Mouse (Mus musculus) intestine, embryonic 15.5 days (tissue): ENCODE data around the gene Plac9a. TPM values are rescaled to one million over a fixed set of nuclear protein-coding genes. Genes with fewer than 3 reads are reported as not detected.
A peak's percentile ranks its signal among the peaks of the same experiment; 100 is the strongest.
"Not testable (repeated sequence)": the region's sequence is repeated elsewhere in the genome, so short reads cannot be mapped to it uniquely, and the experiment has no call there.

Source experiments
- ATAC-seq: fragments of 200-750 bp; cut with Nextera tagmentation; 2 replicates; pipeline ENCODE4 v1.8.0; 2017; ENCODE audit warnings: moderate TSS enrichment, moderate library complexity
- H3K27ac ChIP-seq: fragments of 300-500 bp; sonication (generic); 2 replicates; pipeline ENCODE4 v1.5.1; 2015; ENCODE audit warnings: mild to moderate bottlenecking, inconsistent platforms
- H3K27me3 ChIP-seq: fragments of 300-500 bp; sonication (generic); replicated peaks from 2 replicates; pipeline ENCODE4 v1.6.1; 2015; ENCODE audit warnings: inconsistent platforms
- H3K36me3 ChIP-seq: fragments of 300-500 bp; sonication (generic); 2 replicates; pipeline ENCODE4 v1.6.1; 2015; ENCODE audit warnings: inconsistent platforms
- H3K4me1 ChIP-seq: fragments of 300-500 bp; sonication (generic); replicated peaks from 2 replicates; pipeline ENCODE4 v1.6.1; 2015; ENCODE audit warnings: inconsistent platforms
- H3K4me2 ChIP-seq: fragments of 300-500 bp; sonication (generic); replicated peaks from 2 replicates; pipeline ENCODE4 v1.6.1; 2015; ENCODE audit warnings: mild to moderate bottlenecking, inconsistent platforms
- H3K4me3 ChIP-seq: fragments of 300-500 bp; sonication (generic); replicated peaks from 2 replicates; pipeline ENCODE4 v1.5.1; 2015; ENCODE audit warnings: inconsistent platforms
- H3K9ac ChIP-seq: fragments of 300-500 bp; sonication (generic); 2 replicates; pipeline ENCODE4 v1.6.1; 2015; ENCODE audit warnings: inconsistent platforms
- H3K9me3 ChIP-seq: fragments of 300-500 bp; sonication (generic); 2 replicates; pipeline ENCODE4 v1.6.1; 2016; ENCODE audit warnings: inconsistent platforms
- WGBS: fragments of 180-500 bp; shearing (Covaris S2); methylation state at CpG from one replicate; pipeline ENCODE4 v1.1.7; 2015; 5-methylcytosine and 5-hydroxymethylcytosine counted together
- polyA plus RNA-seq: library from polyadenylated mRNA; unstranded; fragments of >200 nt; fragmentation: Nextera tagmentation; extraction: Ambion mirVana; gene quantifications from 2 replicates; pipeline ENCODE4 v1.2.1, GENCODE M21; 2015

The Plac9a gene
- 1.9 TPM in 1 of 2 replicates, not detected in the other for polyA plus RNA-seq

- H3K27ac ChIP-seq, ATAC-seq, H3K4me3 ChIP-seq, H3K9me3 ChIP-seq, H3K36me3 ChIP-seq, H3K27me3 ChIP-seq, H3K4me2 ChIP-seq, H3K4me1 ChIP-seq, H3K9ac ChIP-seq: not testable (repeated sequence)
- WGBS: no CpG with 5 or more reads among the region's 10 CpGs
Observed at GRCm38 (mm10) chr14:25903000-25903399, at the start of gene Plac9a. Gene Plac9a (minus strand): TSS chr14:25903100.

GRCm38 (mm10) chr14:25938004-25938403 lies 35.1 kb upstream of the Plac9a start, which contains the start of gene Cphx1:
Gene Cphx1 (plus strand): TSS chr14:25938304.
- H3K4me1 ChIP-seq, H3K4me3 ChIP-seq, H3K9me3 ChIP-seq, H3K9ac ChIP-seq, H3K27me3 ChIP-seq, H3K36me3 ChIP-seq, H3K27ac ChIP-seq, H3K4me2 ChIP-seq: not testable (repeated sequence)
- ATAC-seq: peak; percentile 14; the same call in 1 of the 2 replicates
- WGBS: no CpG with 5 or more reads among the region's 8 CpGs

GRCm38 (mm10) chr14:25936867-25937630 lies 34.1 kb upstream of the Plac9a start:
- H3K27ac ChIP-seq, H3K9ac ChIP-seq, H3K4me3 ChIP-seq, H3K36me3 ChIP-seq, H3K4me1 ChIP-seq, H3K9me3 ChIP-seq, H3K4me2 ChIP-seq, H3K27me3 ChIP-seq: not testable (repeated sequence)
- peak; percentile 98 for ATAC-seq
- WGBS: no CpG with 5 or more reads among the region's 5 CpGs

GRCm38 (mm10) chr14:25927562-25927881 lies 24.6 kb upstream of the Plac9a start, which contains the start of gene Tmem254a:
Gene Tmem254a (minus strand): TSS chr14:25927672.
- ATAC-seq: peak; percentile 96
- not testable (repeated sequence) for H3K4me2 ChIP-seq
- WGBS: no CpG with 5 or more reads among the region's 10 CpGs

GRCm38 (mm10) chr14:25926814-25927561 lies 24.1 kb upstream of the Plac9a start:
- not testable (repeated sequence) for H3K27ac ChIP-seq, H3K27me3 ChIP-seq, H3K4me3 ChIP-seq, H3K4me2 ChIP-seq, H3K4me1 ChIP-seq, H3K36me3 ChIP-seq, H3K9ac ChIP-seq, H3K9me3 ChIP-seq
- WGBS: no CpG with 5 or more reads among the region's 44 CpGs
- peak; percentile 96 for ATAC-seq

More at GRCm38 (mm10) chr14:25927562-25927881, 24.6 kb upstream of the Plac9a start, which contains the start of gene Tmem254a:
- H3K4me3 ChIP-seq, H3K27ac ChIP-seq, H3K36me3 ChIP-seq, H3K27me3 ChIP-seq, H3K9ac ChIP-seq, H3K9me3 ChIP-seq, H3K4me1 ChIP-seq: not testable (repeated sequence)

- not testable (repeated sequence) for ATAC-seq
Observed at GRCm38 (mm10) chr14:25918427-25919170, 15.7 kb upstream of the Plac9a start.

GRCm38 (mm10) chr14:25908976-25909375 lies 6.1 kb upstream of the Plac9a start:
- H3K4me1 ChIP-seq, H3K27ac ChIP-seq, H3K9me3 ChIP-seq, H3K4me2 ChIP-seq, H3K4me3 ChIP-seq, H3K9ac ChIP-seq, H3K27me3 ChIP-seq, ATAC-seq, H3K36me3 ChIP-seq: not testable (repeated sequence)
- WGBS: no CpG with 5 or more reads among the region's 8 CpGs

More at GRCm38 (mm10) chr14:25918427-25919170, 15.7 kb upstream of the Plac9a start:
- no CpG with 5 or more reads among the region's 5 CpGs for WGBS
- not testable (repeated sequence) for H3K36me3 ChIP-seq, H3K9me3 ChIP-seq, H3K4me3 ChIP-seq, H3K4me1 ChIP-seq, H3K4me2 ChIP-seq, H3K27me3 ChIP-seq, H3K27ac ChIP-seq, H3K9ac ChIP-seq

- not testable (repeated sequence) for H3K4me1 ChIP-seq, H3K36me3 ChIP-seq, H3K27ac ChIP-seq, H3K9ac ChIP-seq, H3K27me3 ChIP-seq, H3K4me3 ChIP-seq, H3K4me2 ChIP-seq, H3K9me3 ChIP-seq, ATAC-seq
- no CpG with 5 or more reads among the region's 9 CpGs for WGBS
Observed at GRCm38 (mm10) chr14:25907272-25907671, 4.4 kb upstream of the Plac9a start.

- not testable (repeated sequence) for H3K4me2 ChIP-seq, H3K9me3 ChIP-seq, H3K36me3 ChIP-seq, H3K4me1 ChIP-seq, H3K27ac ChIP-seq, ATAC-seq, H3K9ac ChIP-seq, H3K4me3 ChIP-seq, H3K27me3 ChIP-seq
- WGBS: no CpG with 5 or more reads among the region's 5 CpGs
Observed at GRCm38 (mm10) chr14:25905243-25905642, 2.3 kb upstream of the Plac9a start.

GRCm38 (mm10) chr14:25895686-25896085 lies 7.2 kb downstream of the Plac9a start:
- H3K9ac ChIP-seq, H3K9me3 ChIP-seq, H3K27ac ChIP-seq, H3K4me3 ChIP-seq, H3K4me2 ChIP-seq, H3K27me3 ChIP-seq, H3K36me3 ChIP-seq, H3K4me1 ChIP-seq, ATAC-seq: not testable (repeated sequence)
- no CpG with 5 or more reads among the region's 7 CpGs for WGBS

- no CpG with 5 or more reads among the region's 3 CpGs for WGBS
- H3K9me3 ChIP-seq, H3K36me3 ChIP-seq, H3K4me2 ChIP-seq, H3K27ac ChIP-seq, H3K4me1 ChIP-seq, H3K9ac ChIP-seq, H3K4me3 ChIP-seq, H3K27me3 ChIP-seq: not testable (repeated sequence)
- ATAC-seq: peak; percentile 51; the same call in 1 of the 2 replicates
Observed at GRCm38 (mm10) chr14:25894566-25894965, 8.3 kb downstream of the Plac9a start.

- not testable (repeated sequence) for H3K4me1 ChIP-seq, H3K4me3 ChIP-seq, H3K9me3 ChIP-seq, ATAC-seq, H3K4me2 ChIP-seq, H3K27me3 ChIP-seq, H3K27ac ChIP-seq, H3K36me3 ChIP-seq, H3K9ac ChIP-seq
- WGBS: no CpG with 5 or more reads among the region's 12 CpGs
Observed at GRCm38 (mm10) chr14:25885886-25886285, 17.0 kb downstream of the Plac9a start.
